Mouse (Mus musculus): Measurements from ENCODE around the gene Smarcb1. TPM values are rescaled to one million over a fixed set of nuclear protein-coding genes. Genes with fewer than 3 reads are reported as not detected.

Smarcb1 gene
- polyA plus RNA-seq, 1 experiment from 2014 or later, result 264 TPM

DNA sequence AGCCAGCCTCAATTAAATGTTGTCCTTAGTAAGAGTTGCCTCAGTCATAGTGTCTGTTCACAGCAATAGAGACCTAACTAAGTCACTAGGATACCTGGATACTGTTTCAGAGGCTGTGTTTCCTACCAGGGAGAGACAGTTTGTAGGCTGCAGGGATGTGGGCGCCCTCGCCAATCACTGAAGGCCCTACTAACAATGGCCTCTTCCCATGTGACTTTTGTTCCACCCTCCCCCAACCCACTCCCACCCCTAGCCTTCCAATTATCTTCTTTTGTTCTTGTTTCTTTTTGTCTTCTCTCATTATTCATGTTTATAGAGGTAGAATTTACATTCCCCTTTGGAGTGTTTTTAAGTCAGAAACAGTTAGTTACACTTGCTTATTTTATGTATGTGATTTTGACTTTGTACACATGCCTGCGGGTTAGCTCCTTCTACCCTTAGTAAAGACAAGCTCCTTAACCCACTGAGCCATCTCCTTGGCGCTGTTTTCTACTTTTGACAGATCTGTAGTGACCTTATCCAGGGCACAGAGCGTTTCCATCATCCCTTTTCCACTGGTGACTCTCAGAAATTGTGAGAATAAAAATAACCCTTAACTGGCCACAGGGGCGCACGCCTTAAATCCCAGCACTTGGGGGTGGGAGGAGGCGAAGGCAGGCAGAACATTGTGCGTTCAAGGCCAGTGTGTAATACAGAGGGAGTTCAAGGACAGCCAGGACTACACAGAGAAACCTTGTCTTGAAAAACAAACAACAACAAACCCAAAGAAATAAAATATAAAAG lies 19.8 kb upstream of the Smarcb1 start:
- WGBS, result 75% methylated on average over 9 of the region's 9 CpGs
- Histone ChIP-seq H3K4me1 (replicated peaks) (peaks cover under 1% of the 10 kb centered on the region), H3K27ac (no peak overlapping the region), H3K9ac (replicated peaks) (no peak overlapping the region), H3K27me3 (peaks cover 29% of the 10 kb centered on the region), H3K4me3 (replicated peaks) (no peak overlapping the region), H3K9me3 (no peaks in the 10 kb centered on the region), H3K36me3 (no peaks in the 10 kb centered on the region), H3K4me2 (no peak overlapping the region)
- no peak for ATAC-seq (ENCODE audit: insufficient number of reproducible peaks, insufficient read depth, low FRiP score, low TSS enrichment, low read depth)

- no peak for ATAC-seq (ENCODE audit: insufficient number of reproducible peaks, insufficient read depth, low FRiP score, low TSS enrichment, low read depth)
- Histone ChIP-seq H3K27ac (no peak within 1 kb of the TSS), H3K36me3 (no peaks in the 10 kb centered on the region), H3K4me3 (replicated peaks) (no peak within 1 kb of the TSS), H3K9ac (replicated peaks) (no peak within 1 kb of the TSS), H3K27me3 (peaks cover 36% of the 10 kb centered on the region), H3K4me2 (no peak within 1 kb of the TSS), H3K9me3 (no peaks in the 10 kb centered on the region), H3K4me1 (replicated peaks) (peaks cover 8% of the 10 kb centered on the region)
- WGBS, result 84% methylated on average over 5 of the region's 5 CpGs
Measured at GRCm38 (mm10) chr10:75940520-75940919, 19.1 kb upstream of the Smarcb1 start, which contains the start of gene Gm867. TSS of gene Gm867 (minus strand) at chr10:75940672.

DNA sequence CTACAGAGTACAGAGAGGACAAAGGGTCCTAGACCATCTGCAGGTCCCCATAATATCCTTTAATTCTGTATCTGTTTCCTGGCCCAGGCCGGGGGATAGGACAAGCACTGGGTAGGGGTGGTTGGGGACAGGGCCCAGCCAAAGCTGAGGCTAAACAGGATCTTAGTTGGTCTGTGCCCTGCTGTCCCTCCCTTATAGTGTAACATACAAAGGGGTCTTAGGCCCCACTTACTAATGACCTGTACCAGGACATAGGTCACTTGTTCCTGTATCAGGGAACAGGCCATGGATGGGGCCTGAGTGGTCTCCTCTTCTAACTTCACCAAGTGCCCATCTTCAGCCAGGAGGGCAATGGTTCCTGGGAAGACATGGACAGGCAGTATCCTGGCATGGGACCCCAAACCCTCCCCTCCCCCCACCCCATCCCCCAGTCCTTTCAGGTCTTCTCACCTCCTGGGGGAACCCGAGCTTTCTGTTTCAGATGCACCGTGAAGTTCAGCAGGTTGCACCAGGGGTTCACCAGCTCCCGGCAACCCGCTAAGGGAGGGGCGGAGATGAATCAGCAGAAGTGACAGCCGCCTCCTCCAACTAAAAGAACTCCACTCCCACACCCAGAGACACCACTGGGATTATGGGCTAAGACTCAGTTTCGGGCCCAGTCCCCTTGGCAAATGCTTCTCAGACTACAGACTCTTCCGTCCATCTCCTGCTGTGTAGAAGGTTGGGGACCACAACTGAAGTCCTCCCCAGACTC lies 18.2 kb upstream of the Smarcb1 start:
- 40% methylated on average over 9 of the region's 9 CpGs for WGBS
- H3K27ac ChIP-seq, result no peak overlapping the region
- no peaks in the 10 kb centered on the region for H3K9me3 ChIP-seq
- no peak overlapping the region for H3K4me3 ChIP-seq (replicated peaks)
- no peaks in the 10 kb centered on the region for H3K36me3 ChIP-seq
- no peak overlapping the region for H3K4me2 ChIP-seq
- no peak overlapping the region for H3K9ac ChIP-seq (replicated peaks)
- H3K27me3 ChIP-seq, result peaks cover 44% of the 10 kb centered on the region
- ATAC-seq (ENCODE audit: insufficient number of reproducible peaks, insufficient read depth, low FRiP score, low TSS enrichment, low read depth), result no peak
- H3K4me1 ChIP-seq (replicated peaks), result peaks cover 10% of the 10 kb centered on the region

GRCm38 (mm10) chr10:75937851-75938643 lies 16.6 kb upstream of the Smarcb1 start:
- Histone ChIP-seq H3K36me3 (no peaks in the 10 kb centered on the region), H3K4me1 (replicated peaks) (peaks cover 14% of the 10 kb centered on the region), H3K4me2 (no peak overlapping the region), H3K27me3 (peaks cover 46% of the 10 kb centered on the region), H3K9me3 (no peaks in the 10 kb centered on the region), H3K9ac (replicated peaks) (no peak overlapping the region), H3K27ac (no peak overlapping the region), H3K4me3 (replicated peaks) (no peak overlapping the region)
- no peak for ATAC-seq (ENCODE audit: insufficient number of reproducible peaks, insufficient read depth, low FRiP score, low TSS enrichment, low read depth)
- 54% methylated on average over 10 of the region's 10 CpGs for WGBS

- Histone ChIP-seq H3K9me3 (no peaks in the 10 kb centered on the region), H3K27me3 (peaks cover 46% of the 10 kb centered on the region)
- 35% methylated on average over 18 of the region's 18 CpGs for WGBS
Measured at GRCm38 (mm10) chr10:75936909-75937667, 15.7 kb upstream of the Smarcb1 start.

DNA sequence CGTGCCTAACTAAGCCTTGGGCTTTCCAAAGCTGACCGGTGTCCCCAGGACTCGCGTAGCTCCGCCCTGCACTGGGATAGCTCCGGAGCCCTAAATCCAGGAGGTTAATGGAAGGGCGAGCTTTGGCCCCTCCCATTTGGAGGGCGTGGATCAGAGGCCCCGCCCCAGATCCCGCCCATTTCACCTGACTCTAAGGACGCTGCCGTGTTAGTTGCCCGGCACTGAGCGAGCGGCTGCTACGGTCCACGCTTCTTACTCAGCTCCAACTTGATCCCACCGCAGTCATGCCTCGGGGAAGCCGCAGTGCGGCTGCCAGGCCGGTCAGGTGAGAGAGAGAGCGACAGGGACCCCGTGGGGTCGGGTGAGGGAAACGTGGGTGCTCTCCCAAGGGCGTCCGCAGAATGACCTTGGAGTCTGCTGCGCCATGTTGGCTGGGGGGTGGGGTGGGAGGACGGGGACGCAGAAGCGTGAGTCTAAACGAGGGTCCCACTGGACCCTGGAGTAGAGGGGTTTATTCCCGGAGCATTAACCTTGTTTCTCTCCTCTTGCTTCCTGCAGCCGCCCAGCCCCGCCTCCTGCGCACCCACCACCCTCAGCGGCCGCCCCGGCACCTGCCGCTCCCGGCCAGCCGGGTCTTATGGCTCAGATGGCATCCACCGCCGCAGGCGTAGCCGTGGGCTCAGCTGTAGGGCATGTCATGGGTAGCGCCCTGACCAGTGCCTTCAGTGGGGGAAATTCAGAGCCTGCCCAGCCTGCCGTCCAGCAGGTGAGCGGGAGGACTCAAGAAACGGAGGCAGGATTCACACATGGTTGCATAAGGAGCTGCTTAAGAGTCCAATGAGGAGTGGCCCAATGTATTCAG lies 14.5 kb upstream of the Smarcb1 start, which contains the start of gene Mmp11:
Gene Mmp11 (minus strand): TSS at position 817 of the 862 bp plus-strand sequence.
- H3K9ac ChIP-seq (replicated peaks), result peak within 1 kb of the TSS; percentile 45
- H3K27ac ChIP-seq, result no peak within 1 kb of the TSS
- H3K4me2 ChIP-seq, result peak within 1 kb of the TSS; percentile 87
- H3K4me3 ChIP-seq (replicated peaks), result peak within 1 kb of the TSS; percentile 49
- H3K9me3 ChIP-seq, result no peaks in the 10 kb centered on the region
- peaks cover 32% of the 10 kb centered on the region for H3K4me1 ChIP-seq (replicated peaks)
- whole genome bisulfite sequencing, result 1% methylated on average over 51 of the region's 51 CpGs
- H3K36me3 ChIP-seq, result no peaks in the 10 kb centered on the region
- ATAC-seq (ENCODE audit: insufficient number of reproducible peaks, insufficient read depth, low FRiP score, low TSS enrichment, low read depth), result peak; percentile 24; the same call in 1 of the 2 replicates
- H3K27me3 ChIP-seq, result peaks cover 55% of the 10 kb centered on the region

More at GRCm38 (mm10) chr10:75936909-75937667, 15.7 kb upstream of the Smarcb1 start:
- Histone ChIP-seq H3K36me3 (no peaks in the 10 kb centered on the region), H3K4me2 (no peak overlapping the region), H3K4me1 (replicated peaks) (peaks cover 22% of the 10 kb centered on the region), H3K4me3 (replicated peaks) (no peak overlapping the region), H3K9ac (replicated peaks) (no peak overlapping the region), H3K27ac (no peak overlapping the region)
- no peak for ATAC-seq (ENCODE audit: insufficient number of reproducible peaks, insufficient read depth, low FRiP score, low TSS enrichment, low read depth)

DNA sequence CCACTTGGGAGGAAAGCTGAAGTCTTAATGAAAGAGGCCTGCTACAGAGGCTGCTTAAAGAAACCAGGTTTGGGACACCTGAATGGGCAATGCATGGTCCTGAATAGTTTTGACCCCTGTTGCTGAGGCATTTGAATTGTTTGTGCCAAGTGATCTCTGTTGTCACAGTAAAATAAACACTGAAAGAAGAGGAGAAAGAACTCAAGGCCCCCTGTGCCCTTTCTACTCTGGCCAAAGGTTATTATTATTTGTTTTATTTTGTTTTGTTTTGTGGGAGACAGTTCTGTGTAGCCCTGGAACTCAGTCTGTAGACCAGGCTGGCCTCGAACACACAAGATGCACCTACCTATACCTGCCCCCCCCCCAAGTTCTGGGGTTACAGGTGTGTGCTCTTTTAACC lies 13.6 kb upstream of the Smarcb1 start:
- WGBS, result 69% methylated on average over 1 of the region's 1 CpGs
- Histone ChIP-seq H3K36me3 (no peaks in the 10 kb centered on the region), H3K9me3 (no peaks in the 10 kb centered on the region), H3K27ac (no peak overlapping the region), H3K4me2 (peak overlapping the region; percentile 87; the same call in 1 of the 2 replicates), H3K4me1 (replicated peaks) (peaks cover 41% of the 10 kb centered on the region), H3K27me3 (peaks cover 61% of the 10 kb centered on the region), H3K9ac (replicated peaks) (no peak overlapping the region), H3K4me3 (replicated peaks) (no peak overlapping the region)
- no peak for ATAC-seq (ENCODE audit: insufficient number of reproducible peaks, insufficient read depth, low FRiP score, low TSS enrichment, low read depth)

DNA sequence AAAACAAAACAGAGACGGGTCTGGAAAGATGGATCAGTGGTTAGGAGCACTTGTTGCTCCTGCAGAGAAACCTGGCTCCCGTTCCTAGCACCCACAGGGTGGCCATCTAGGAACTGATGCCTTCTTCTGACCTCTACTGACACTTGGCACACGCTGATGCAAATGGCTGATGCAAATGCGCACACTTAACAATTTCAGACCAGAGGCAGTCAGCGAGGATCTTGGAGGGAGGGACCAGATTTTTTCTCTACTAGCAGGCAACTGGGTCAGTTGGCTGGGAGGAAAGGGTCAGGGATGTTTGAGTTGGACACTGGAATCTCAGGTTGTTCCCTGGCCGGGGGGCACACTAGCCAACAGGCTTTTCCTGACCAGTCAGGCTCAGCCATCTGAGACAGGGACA lies 11.5 kb upstream of the Smarcb1 start, which contains the start of gene Chchd10:
Gene Chchd10 (plus strand): TSS at position 240 of the 400 bp plus-strand sequence.
- peaks cover 47% of the 10 kb centered on the region for H3K4me1 ChIP-seq (replicated peaks)

GRCm38 (mm10) chr10:75932081-75932678 lies 10.8 kb upstream of the Smarcb1 start:
- Histone ChIP-seq H3K9ac (replicated peaks) (peak overlapping the region; percentile 91), H3K9me3 (no peaks in the 10 kb centered on the region), H3K4me1 (replicated peaks) (peaks cover 47% of the 10 kb centered on the region), H3K4me3 (replicated peaks) (peak overlapping the region; percentile 70), H3K4me2 (peak overlapping the region; percentile 91), H3K36me3 (peaks cover 13% of the 10 kb centered on the region), H3K27me3 (peaks cover 42% of the 10 kb centered on the region), H3K27ac (peak overlapping the region; percentile 79)
- WGBS, result under 1% methylated on average over 37 of the region's 44 CpGs
- peak; percentile 69 for ATAC-seq (ENCODE audit: insufficient number of reproducible peaks, insufficient read depth, low FRiP score, low TSS enrichment, low read depth)

More for the DNA sequence above, 11.5 kb upstream of the Smarcb1 start, which contains the start of gene Chchd10:
- Histone ChIP-seq H3K27ac (peak within 1 kb of the TSS; percentile 79), H3K9ac (replicated peaks) (peak within 1 kb of the TSS; percentile 91), H3K27me3 (peaks cover 49% of the 10 kb centered on the region), H3K36me3 (peaks cover 6% of the 10 kb centered on the region), H3K4me2 (peak within 1 kb of the TSS; percentile 91), H3K4me3 (replicated peaks) (peak within 1 kb of the TSS; percentile 70), H3K9me3 (no peaks in the 10 kb centered on the region)
- no peak for ATAC-seq (ENCODE audit: insufficient number of reproducible peaks, insufficient read depth, low FRiP score, low TSS enrichment, low read depth)
- WGBS, result 28% methylated on average over 6 of the region's 6 CpGs

All from limb, embryonic 12.5 days (tissue).